Mouse (Mus musculus): Measurements from ENCODE around the gene Pdk1.

DNA sequence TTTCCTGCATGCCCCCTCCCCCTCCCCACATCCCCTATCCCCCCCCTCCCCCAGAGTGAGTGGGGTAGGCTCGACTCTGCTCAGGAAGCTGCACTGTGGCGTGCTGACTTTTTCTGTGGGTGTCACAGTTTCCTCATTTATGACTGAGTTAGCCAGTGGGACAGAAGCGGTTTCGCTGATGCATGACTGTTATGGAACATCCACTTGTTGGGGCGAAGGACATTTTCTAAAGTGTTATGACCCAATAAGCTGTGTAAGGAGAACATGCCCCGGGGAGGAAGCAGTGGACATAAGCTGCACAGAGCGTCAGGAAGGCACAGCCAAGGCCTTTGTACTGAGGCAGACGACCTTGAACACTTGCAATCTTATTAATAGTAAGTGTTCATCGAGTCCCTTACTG lies 29.7 kb upstream of the Pdk1 start:
- TF ChIP-seq CTCF (IDR thresholded peaks at IDR 0.05; ENCODE audit: low read depth) (no peak), EP300 (IDR thresholded peaks at IDR 0.05; ENCODE audit: low read depth) (no peak)

Measured in liver, postnatal 0 days (tissue).